Mouse (Mus musculus): ENCODE measurements around the gene Ecm1.

GRCm38 (mm10) chr3:95700233-95700681, 39.1 kb downstream of the Ecm1 start:
- TF ChIP-seq CTCF (IDR thresholded peaks at IDR 0.05; ENCODE audit: low read depth) (no peak), EP300 (IDR thresholded peaks at IDR 0.05; ENCODE audit: low read depth) (no peak)
